Mouse (Mus musculus) yolk sac, embryonic 10.5 days (tissue): ENCODE measurements around the gene Myo1c.

ENCODE experiments used
- DNase-seq: peaks from one replicate; pipeline ENCODE4 v3.0.0-alpha.2; 2017; ENCODE audit warnings: low spot score

Gene Myo1c

DNA sequence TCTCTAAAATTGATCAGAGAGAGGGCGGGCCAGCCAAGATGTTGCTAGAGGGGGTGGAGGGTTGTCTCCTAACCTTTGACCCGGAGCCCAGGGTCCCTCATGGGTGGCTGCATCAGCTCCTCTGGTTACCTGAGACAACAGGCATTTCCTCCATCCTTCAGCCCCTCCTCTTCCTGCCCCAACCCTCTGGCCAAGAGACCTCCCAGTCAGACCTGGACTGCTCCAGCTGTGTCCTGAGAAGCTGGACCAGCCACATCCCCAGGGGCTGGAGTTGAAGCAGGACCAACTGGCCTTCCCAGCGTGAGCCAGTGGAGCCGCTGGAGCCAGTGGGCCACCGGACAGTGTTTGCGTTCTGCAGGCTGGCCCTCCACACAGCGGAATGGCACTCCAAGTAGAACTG lies at the start of gene Myo1c:
TSS of gene Myo1c (plus strand) at position 194 of the 400 bp plus-strand sequence.
- peak; percentile 86 for DNase-seq

DNA sequence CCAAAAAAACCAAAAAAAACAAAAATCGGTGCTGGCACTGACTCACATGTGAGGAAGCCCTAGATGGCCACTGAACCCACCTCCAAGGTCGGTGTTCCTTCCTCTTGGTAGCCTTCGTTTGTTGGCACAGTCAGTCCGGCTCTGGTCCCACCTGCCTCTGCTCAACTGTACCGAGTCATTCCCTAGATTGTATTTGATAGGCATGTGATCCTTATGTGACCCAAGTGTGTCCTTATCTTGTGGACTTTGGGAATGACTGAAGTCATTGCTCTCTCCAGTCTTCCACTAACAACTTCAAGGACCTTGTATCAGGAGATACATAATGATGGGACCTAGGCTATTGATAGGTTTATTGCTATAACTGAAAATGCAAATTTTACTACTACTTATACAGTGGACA lies 45.5 kb upstream of the Myo1c start:
- DNase-seq, result no peak

DNA sequence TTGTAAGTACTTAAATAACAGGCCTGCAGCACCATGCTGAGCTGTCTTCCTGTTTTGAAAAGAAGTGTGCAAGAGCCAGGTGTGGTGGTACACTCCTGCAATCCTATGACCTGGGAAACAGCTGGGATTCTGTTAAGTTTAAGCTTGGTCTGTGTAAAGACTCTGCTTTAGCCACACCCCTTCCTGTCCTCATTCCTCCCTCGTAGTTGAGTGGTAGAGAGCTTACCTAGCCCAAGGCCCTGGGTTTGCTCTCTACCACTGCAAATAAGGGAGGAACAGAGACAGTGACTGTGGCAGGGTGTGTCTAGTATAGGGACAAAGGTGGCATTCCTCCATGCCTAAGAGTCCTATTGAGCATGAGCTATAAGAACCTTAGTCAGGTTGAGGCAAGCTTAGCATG lies 45.0 kb upstream of the Myo1c start:
- peak; percentile 47 for DNase-seq

DNA sequence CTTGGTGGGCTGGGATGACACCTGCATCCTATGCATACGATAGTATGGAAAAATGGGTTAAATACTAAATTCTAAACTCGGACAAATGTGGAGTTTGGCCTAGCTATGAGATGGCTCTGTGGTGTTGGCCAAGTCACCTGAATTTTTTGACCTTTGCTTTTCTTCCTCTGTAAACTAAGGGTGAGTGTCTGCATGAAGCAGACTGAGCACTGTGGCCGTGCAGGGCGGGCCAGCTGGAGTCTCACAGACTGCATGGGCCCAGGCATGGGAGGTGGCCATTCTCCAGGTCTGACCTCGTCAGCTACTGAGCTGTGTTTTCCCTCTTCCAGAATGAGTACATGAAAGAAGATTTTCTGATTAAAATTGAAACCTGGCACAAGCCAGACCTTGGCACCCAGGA lies 41.5 kb upstream of the Myo1c start:
- peak; percentile 43 for DNase-seq

DNA sequence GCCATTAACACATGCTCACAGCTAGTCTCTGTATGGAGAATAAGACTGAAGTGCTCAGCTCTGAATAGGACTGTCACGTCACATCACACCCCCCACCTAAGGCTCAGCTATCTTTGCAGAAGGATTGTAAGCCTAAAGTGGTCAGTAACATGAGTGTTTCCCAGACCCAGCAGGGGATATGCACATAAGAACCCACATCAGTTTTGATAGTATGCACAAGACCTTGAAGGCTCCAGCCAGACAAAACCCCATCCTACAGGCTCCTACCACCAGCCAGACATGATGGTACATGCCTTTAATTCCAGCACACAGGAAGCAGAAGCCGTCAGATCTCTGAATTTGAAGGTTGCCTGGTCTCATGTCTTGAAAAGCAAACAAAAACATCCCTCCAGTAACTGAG lies 40.3 kb upstream of the Myo1c start:
- DNase-seq, result no peak

DNA sequence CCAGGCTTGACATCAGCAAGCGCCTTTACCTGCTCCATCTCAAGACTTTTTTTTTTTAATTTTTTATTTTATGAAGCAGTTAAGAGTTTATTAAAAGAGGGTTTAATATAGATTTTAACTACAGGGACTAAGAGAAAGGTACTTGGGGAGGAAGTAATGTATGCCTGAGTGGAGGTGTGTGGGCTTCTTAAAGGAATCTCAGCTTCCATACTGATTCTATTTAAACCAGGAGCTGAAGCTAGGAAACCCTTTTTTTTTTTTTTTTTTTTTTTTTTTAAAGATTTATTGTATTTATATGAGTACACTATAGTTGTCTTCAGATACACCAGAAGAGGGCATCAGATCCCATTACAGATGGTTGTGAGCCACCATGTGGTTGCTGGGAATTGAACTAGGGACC lies 35.5 kb upstream of the Myo1c start:
- DNase-seq, result no peak

DNA sequence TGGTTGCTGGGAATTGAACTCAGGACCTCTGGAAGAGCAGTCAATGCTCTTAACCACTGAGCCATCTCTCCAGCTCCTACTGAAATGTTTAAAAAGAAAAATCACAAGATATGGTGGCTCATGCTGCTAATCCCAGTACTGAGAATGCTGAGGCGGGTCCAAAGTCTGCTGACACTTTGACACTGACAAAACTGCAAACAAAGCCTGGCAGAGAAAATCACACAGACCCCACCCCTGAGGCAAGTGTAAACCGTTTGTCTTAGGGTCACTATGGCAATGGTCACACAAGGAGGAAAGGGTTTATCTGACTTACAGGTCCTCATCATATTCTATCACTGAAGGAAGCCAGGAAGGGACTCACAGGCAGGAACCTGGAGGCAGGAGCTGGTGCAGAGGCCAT lies 34.7 kb upstream of the Myo1c start:
- peak; percentile 83 for DNase-seq

DNA sequence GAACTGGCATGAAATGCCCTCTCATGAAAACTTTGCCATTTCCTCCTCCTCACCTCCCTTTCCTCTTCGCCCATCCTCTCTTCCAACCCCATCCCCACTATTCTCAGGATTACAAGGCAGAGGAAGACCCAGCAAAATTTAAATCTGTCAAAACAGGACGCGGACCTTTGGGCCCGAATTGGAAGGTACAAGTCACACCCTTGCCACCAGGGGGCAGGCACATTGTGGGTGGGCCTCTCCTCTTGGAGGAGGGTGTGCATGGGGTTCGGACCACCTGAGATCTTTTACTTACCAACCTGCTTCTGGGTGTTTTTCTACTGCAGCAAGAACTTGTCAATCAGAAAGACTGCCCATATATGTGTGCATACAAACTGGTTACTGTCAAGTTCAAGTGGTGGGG lies 31.2 kb upstream of the Myo1c start:
- no peak for DNase-seq

DNA sequence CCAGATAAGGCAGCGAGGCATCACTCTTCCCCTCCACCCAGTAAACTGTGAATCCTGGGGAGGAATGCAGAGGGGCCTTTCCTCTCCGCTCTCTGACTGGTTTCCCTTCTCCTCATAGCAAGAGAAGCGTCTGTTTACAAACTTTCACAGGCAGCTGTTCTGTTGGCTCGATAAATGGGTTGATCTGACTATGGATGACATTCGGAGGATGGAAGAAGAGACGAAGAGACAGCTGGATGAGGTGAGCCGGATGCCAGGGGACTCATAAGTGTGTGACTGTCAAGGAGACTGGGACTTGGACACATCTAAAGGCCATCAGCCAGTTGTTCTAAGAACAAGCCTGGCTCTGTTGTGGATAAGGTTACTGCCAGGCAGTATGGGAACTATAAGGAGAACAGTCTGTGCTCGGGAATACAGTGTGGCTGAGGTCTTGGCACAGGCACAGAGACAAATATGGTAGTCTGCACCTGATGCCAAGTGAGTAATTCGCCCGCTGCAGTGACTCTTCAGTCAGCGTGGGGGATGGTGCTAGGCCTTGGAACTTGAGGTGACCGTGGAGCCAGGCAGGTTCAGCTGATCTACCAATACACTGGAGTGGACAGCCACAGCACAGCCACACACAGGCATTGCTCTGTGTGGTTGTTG lies 30.0 kb upstream of the Myo1c start:
- no peak for DNase-seq

DNA sequence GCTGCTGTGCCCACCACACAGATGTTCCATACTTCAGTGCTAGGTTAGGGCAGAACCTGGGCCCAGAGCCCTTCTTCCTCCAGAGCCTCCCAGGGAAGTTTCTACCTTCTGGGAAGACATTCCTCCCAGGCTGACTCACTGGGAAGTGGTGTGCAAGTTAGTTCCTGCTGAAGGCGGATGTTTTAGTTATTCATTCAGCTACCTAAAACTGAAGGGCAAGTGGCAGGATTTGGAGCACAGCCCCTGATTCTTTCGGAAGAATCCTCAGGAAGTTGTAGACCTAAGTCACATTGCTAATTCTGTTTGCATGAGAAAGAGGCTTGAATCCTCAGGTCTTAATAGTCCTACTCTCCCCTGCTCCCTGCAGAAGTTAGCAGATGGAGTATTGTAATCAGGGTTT lies 28.9 kb upstream of the Myo1c start:
- no peak for DNase-seq

DNA sequence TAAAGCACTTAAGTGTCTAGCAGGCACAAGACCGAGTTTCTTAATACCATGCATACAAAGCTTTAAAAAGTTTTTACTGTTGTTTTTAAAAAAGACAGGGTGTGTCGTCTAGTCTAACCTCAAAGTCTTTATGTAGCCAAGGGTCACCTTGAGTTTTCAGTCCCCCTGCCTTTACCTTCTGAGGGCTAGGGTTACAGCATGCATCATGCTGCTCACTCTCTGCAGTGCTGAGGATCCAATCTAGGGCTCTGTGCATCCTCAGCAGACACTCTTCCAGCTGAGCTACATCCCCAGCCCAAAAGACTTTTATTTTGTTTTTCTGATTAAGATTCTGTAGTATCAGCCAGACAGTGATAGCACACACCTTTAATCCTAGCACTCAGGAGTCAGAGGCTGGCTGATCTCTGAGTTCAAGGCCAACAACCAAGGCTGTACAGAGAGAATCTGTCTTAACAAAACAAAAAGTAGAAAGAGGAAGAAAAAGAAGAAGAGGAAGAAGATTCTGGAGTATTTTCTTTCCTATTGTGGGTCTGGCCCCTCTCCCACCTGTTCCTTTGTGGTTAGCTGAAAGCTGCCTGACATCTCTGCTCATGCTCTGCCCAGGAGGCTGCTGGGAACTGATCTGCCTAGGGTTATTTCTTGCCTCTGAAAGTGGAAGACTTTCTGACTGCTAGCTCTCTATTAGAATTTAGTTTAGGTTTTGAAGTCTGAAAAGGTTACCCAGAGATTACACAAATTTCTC lies 27.5 kb upstream of the Myo1c start:
- no peak for DNase-seq

DNA sequence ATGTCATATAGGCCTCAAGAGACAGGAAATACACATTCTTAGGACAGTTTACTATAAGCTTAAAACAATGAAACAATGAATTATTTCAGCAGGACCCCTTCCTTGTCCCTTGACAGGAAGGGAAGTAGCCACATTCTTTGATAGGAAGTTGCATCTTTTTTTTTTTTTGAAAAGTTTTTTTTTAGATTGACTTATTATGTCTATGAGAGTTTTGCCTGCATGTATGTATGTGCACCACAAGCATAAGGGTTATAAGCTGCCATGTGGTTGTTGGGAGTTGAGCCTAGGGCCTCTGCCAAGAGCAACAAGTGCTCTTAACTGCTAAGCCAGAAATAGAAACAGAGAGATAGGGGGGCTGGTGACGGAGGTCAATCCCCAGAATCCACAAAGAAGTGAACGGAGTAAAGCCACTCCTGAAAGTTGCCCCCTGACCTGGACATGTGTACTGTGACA lies 26.2 kb upstream of the Myo1c start:
- DNase-seq, result no peak

DNA sequence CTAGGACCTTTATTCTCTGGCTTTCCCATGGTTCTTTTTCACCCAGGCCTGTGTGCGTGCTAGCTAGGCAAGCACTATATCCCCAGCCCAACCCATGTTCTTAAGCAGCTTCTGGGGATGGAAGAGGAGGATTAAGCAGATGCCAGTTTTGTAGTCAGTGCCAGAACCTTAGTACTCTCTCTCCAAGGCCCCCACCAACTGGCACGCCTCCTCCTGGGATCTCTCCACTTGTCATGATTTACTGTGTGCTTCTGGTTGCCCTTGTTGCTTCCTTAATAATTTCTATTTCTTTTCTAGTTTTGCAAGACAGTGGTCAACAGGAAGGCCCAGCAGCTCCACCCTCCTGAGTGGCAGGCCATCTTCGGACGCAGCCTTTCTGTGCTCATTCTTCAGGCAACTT lies 24.5 kb upstream of the Myo1c start:
- DNase-seq, result no peak

DNA sequence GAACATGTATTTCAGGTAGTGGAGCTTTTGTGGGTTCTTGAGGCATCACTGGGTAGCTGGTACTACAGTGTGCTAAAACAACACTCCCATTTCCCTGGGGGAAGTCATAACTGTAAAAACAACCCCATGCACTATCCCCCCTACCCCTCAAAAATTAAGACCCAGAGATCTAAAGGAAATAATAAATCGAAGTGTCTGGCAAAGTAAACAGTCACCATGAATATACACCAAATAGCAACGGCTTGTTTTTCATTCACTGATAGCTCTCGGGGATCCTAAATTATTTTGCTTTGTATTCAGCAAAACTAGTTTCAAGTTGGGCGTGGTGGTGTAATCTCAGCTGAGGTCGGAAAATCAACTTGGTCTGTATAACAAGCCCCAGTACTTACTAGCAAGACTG lies 20.2 kb upstream of the Myo1c start:
- no peak for DNase-seq

DNA sequence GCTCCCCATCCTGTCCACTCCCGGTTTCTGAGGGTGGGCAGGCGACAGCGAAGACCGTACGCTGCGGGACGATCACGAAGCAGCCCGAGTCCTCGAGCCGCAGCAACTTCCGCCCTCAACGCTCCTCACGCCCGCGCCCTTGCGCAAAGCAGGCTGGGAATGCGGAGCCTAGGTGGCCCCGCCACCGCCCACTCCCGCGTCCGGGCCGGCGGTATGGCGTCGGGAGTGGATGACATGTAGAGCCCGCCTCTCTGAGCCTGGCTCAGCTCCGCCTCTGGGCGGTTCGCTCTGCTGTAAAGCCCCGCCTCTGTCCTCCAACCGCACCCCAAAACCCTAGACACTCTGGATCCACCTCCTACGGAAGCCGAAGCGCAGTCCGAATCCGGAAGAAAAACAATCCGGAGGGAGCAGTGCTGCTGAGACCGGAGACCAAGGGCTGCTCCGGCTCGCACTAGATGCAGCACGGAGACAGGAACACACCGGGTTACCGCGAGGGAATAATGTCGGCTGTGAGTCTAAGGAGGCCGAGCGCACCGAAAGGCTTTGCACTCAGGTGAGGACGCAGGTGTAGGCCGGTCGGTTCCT lies 19.6 kb upstream of the Myo1c start, which contains the start of gene Inpp5k:
TSS of gene Inpp5k (plus strand) at position 344 of the 585 bp plus-strand sequence.
- peak; percentile 97 for DNase-seq

DNA sequence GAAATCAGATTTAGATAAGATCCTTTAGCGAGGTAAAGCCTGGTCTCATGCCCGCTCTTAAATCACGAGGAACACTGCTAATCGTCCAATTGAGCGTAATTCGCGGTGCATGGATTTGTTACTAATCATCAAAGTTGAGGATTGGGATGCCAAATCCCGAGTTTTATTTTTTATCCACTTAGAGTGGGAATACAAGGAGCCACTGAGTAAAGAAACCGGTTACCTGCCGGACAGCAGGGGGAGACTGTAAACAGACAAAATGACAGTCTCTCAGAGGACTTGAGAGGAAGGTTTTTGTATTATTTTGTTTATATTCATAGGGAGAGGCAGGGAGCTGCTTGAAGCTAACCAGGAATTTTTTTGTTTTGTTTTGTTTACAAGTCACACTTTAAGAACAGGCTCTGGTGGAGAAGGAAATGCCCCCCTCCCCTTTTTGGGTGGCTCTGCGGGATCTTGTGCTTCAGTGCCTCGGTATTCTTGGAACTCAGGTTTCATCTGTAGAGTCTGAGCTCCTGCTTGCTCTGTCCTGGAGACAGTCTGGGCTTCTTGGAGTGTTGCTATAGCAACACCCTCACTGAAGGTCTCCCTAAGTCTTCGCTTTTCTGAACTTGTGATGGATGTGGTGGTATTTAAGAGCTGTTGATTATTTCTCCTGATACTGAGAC lies 18.6 kb upstream of the Myo1c start:
- no peak for DNase-seq

DNA sequence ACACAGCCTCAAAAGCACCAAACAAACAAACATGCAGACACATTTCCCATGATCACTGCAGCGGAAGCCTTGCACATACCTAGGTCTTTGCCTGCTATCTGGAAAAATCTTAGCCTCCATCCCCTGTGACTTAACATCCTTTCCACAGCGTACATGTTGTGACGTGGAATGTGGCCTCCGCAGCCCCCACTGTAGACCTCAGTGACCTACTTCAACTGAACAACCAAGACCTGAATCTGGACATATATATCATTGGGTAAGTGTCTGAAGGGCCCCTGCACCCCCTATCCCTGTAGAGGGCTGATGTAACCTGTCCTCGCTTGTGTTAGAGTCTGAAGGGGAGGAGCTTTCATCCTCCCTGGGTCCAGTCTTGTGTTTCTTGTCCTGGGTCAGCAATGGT lies 17.4 kb upstream of the Myo1c start:
- no peak for DNase-seq

DNA sequence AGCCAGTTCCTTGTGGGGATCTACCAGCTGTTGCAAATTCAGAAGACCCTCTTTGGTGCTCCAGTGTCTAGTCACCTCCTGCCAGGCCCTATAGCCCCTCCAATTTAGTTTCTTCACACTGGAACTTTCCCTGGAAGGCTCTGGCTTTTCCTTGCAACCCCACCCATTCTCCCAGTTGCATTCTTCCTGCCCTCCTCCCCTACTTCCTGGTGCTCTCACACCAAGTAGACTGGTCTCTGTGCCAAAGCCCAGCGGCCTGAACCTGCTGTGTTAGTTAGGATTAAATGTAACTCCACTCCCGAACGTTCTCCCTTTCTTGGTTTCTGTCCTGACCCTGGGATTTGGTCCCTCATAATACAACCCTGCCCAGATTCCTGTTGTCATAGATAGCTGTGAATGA lies 15.5 kb upstream of the Myo1c start:
- no peak for DNase-seq

DNA sequence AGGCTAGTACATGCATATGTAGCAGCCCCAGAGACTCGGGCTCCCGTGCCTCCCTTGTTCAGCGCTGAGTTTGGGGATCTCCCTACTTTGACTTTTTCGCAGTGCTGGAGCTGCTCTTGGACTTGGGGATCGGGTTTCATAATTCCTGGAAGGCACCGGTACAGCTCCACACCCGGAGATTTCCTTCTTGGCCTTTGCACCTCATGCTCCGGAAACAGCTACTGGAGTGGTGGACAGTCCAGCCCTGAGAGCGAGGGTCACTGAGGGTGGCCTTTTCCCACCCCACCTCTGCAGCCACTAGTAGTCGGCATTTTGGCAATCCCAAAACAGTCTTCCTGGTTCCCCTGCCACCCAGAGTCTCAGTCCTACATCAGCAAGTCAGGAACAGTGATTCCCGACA lies 15.0 kb upstream of the Myo1c start:
- peak; percentile 69 for DNase-seq

DNA sequence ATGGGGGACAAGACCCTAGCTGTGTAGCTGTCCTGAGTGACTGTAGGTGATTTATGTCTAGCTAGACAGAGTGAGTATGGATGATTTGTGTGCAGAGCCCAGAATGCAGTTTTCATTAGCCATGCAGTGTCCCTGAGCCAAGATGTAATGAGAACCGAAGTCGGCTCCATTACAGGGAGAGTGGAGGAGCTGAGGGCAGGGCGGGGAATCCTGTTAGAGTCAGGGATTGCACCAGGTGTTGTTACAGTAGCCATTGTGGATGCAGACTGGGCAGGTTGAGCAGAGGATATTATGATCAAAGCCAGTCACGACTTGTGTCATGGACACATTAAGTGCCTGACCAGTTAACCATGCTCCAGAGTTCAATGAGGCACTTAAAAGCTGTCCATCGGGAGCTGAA lies 7.0 kb upstream of the Myo1c start:
- no peak for DNase-seq

DNA sequence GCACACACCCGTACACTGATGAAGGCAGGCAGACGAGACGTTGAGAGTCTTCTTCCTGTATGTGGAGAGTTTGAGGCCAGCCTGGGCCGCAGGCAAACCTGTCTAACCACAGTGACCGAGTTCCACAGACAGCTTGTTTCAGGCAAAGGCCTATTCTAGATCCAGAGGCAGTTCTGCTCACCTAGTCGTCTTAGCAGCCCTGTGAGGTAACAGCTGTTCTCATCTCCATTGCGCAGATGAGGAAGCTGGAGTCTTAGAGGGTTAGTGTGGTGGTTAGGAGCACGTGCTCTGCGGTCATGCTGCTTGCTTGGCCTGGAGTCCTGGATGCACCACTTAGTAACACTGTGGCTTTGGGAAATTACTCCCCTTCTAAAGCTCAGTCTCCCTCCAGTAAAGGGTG lies 5.6 kb upstream of the Myo1c start:
- no peak for DNase-seq

DNA sequence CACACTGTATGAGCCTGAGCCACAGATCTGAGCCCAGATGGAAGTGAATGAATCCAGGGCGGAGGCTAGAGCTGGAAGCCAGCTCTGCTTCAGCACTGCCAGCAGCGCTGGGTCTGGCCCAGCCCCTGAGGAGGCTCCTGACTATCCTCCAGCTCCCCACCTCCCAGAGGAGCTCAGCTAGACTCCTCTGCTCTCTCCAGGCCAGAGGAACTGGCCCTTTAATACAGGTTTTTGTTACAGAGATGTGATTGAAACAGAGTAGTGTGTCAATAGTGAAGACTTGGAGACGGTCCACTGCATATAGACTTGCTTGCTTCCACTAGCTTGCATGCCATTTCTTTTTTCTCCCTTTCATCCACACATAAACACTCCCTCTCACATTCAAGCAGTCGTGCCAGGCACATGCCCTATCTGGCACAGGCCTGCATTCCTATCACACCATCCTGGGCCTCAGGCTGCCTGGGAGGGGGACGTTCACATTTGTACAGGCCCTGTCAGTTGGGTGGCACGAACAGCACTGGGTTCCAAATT lies 2.6 kb upstream of the Myo1c start:
- DNase-seq, result no peak

DNA sequence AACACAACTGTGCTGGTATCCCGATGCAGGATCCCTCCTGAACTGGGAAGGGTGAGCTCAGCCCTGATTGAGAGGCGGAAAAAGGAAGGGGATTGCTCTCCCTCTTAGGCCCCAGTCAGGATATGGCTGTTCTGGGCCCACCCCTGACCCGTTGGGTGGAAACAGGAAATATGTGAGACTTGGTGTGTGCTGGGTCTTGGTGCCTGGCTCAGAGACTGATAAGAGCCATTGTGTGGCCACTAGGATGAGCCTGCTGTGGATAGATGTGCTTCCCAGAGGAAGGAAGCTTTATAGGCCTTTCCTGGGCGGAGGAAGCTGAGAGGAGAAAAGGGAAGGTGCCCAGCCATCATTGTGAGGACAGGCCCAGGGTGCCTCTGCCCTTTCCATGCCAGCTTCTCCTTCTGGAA lies 1.1 kb upstream of the Myo1c start:
- DNase-seq, result no peak
